In the genomic region with DNA sequence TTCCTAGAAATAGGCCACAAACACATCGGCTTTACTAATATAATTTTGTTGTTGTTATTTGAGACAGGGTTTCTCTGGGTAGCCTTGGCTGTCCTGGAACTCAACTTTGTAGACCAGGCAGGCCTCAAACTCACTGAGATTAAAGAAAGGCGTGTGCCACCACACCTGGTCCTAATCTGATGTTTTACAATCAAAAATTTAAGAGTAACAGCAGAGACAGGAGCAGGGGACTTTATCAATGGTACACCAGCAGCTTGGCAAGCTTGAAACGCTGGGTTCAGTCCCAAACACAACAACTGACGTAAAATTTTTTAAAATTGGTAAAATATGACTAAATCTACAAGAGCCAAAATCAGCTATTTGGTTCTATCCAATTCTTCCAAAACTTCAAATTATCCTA, we compare ENCODE assay signal across 16 mouse cellular contexts.
"Had no signal": no experiment of that assay in that cellular context is flagged by ENCODE, and none has a peak within 500 bp of the region (broad histone marks: within the 10 kb centered on the region; RNA-seq: fewer than 3 reads in every experiment).

No protein-coding gene starts in this region.

- DNase-seq: kidney, adult 2 months; kidney, postnatal 36 days; lung, adult 2 months; lung, postnatal 36 days; right cerebral cortex, postnatal 14 days; thymus, adult 2 months; thymus, postnatal 25 days had no signal

- H3K4me3 ChIP-seq: layer of hippocampus, adult 2 months; left cerebral cortex, adult 2 months; limb, embryonic 10.5 days; midbrain, embryonic 15.5 days; neural tube, embryonic 12.5 days; stomach, embryonic 15.5 days had no signal

- H3K9me3 ChIP-seq: limb, embryonic 10.5 days; midbrain, embryonic 15.5 days; neural tube, embryonic 12.5 days; stomach, embryonic 15.5 days had no signal

- H3K27me3 ChIP-seq: midbrain, embryonic 15.5 days; neural tube, embryonic 12.5 days; stomach, embryonic 15.5 days had no signal

- H3K27ac ChIP-seq: layer of hippocampus, adult 2 months; left cerebral cortex, adult 2 months; limb, embryonic 10.5 days; midbrain, embryonic 15.5 days; neural tube, embryonic 12.5 days; stomach, embryonic 15.5 days had no signal

- H3K9ac ChIP-seq: midbrain, embryonic 15.5 days; neural tube, embryonic 12.5 days; stomach, embryonic 15.5 days had no signal

- H3K4me1 ChIP-seq: limb, embryonic 10.5 days; midbrain, embryonic 15.5 days; neural tube, embryonic 12.5 days; stomach, embryonic 15.5 days had no signal

- H3K4me2 ChIP-seq: midbrain, embryonic 11.5 days; midbrain, embryonic 15.5 days; neural tube, embryonic 12.5 days; stomach, embryonic 15.5 days had no signal

- ATAC-seq: intestine, embryonic 16.5 days; lung, postnatal 0 days; midbrain, embryonic 15.5 days had no signal
